Mouse (Mus musculus): ENCODE results near the gene Cltrn.

Gene Cltrn

DNA sequence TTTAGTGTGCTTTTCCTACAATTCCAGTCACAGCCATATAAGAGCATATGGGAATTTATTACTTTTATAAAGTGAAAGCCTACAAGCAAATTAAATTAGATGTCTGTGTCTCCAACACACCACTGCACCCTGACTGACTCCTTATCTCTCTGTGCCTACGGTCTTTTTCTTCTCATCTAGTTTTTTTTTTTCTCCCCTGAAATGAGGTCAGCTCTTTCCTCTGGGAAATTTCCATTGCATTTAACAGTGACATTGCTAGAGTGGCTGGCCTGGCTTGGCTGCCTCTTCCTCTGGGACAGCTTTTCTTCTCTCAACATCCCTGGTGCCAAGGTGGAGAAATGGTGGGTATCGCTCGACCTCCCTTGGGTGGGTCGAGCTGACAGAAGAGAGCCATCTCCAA is at the start of gene Cltrn:
Gene Cltrn, plus strand, starts transcription at position 249 of the 400 bp plus-strand sequence.
- DNase-seq (ENCODE audit: low spot score): no peak

DNA sequence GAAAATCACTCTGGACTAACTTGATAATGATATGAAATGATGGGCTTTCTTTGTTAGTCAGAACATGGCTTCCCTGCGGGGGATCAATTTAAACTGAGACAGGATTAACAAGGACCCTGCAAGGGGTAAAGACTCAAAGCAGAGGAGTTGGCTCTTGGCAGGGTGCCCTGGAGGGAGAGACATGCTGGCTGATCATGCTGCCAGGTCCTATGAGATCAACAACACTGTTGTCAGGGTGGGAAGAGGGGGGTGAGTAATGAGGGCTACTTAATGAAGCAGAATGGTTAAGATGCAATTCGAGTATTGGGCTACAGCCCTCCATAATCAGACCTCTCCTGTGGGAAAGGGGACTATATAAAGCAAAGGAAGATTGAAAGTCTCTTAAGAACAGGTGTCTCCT is 49.7 kb upstream of the Cltrn start:
- no peak for DNase-seq (ENCODE audit: low spot score)

DNA sequence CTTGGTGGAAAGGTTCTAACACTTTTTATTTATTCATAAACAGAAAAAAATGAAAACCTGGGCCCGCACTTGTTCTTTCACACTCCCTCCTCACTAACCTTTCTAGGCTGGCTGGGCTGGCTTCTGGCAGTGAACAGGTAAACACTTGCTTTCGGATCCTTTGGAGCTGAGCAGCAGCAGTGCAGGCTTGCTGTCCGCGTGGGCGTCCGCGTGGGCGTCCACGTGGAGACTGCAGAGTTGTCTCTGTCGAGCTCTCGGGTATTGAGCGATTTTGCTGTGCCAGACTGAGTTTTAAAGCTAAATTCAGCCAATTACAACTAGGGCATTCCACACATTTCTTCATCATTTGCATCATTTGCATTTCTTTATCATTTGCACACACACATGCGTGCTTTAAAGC is 46.6 kb upstream of the Cltrn start:
- DNase-seq (ENCODE audit: low spot score): peak; percentile 27

DNA sequence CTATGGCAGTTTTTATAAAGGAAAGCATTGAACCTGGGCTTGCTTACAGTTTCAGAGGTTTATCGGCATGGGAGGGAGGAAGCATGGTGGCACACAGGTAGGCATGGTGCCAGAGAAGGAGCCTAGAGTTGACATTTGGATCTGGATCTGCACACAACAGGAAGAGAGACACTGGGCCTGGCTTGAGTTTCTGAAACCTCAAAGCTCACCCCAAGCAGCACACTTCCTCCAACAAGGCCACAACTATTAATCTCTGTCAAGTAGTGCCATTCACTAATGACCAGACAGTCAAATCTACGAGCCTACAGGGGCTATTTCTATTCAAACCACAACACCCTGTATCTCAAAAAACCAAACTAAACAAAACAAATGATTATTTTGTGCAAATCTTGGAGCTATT is 41.9 kb upstream of the Cltrn start:
- no peak for DNase-seq (ENCODE audit: low spot score)

DNA sequence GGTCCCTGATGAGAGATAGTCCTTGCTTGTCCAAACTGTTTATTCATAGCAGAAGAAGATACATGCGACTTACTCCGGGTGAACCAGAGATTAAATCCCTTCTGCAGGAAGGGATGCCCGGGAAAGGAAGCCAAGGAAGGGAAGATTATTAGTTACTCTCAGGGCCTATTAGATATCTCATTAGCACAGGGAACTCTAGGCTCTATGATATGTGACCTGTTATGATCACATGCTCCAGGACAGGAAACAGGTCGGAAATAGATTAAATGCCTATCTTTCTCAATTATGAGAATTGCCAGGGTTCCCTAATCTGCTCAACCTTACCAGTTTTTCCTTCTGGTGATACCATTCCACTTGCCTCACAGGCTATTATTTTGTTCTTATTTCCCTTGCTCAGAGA is 32.9 kb upstream of the Cltrn start:
- no peak for DNase-seq (ENCODE audit: low spot score)

DNA sequence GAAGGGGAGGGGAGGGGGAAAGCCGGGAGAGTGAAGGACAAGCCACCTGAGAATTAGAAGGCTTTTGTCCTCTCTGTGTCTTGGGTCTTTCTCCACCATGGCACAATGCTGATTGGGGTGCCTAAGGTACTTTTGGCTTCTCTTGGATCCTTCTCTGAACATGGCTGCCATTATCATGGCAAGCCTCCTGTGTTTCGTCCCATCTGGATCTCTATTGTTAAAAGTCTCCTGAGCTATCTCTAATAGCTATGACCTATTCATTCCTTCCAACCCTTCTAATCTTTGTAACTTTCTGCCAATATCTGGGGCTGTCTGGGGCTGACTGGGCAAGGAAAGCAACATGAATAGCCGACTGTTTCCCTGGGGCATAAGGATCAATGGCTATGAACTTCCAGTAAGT is 30.1 kb upstream of the Cltrn start:
- no peak for DNase-seq (ENCODE audit: low spot score)

DNA sequence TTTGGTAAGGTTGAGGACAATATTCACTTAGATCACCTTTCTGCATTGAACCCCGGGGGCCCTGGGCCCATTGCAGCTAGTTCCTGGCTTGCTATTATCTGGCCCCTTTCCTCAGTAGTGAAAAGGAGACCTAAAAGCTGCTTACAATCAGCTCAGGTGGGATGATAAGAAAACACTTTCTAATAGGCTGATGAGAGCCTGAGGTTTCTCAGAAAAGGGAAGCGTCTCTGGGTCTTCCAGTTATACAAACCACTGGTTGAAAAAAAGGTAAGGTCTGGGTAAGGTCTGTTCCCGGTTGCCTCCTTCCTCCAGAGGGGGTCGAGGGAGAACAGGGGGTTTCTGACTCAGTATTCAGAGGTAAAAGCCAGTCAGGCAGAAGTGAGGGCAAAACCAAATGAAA is 29.6 kb upstream of the Cltrn start:
- no peak for DNase-seq (ENCODE audit: low spot score)

DNA sequence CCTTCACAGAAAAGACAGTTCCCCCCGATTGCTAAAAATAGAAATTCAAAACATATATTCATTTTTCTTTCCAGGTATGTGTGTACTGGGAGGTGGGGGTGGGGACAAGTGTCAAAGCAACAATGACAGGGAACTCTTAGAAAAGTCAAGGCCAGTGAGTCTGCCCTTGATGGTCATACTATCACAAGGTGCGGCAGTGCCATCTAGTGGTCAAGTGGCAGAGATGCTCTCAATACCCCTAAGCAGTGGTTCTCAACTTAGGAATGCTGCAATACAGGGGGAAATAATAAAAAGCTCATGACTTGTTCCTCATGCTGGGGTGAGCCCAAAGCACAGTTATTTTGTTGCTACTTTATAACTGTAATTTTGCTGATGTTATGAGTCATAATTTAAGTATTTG is 22.4 kb upstream of the Cltrn start:
- DNase-seq (ENCODE audit: low spot score): peak; percentile 25

DNA sequence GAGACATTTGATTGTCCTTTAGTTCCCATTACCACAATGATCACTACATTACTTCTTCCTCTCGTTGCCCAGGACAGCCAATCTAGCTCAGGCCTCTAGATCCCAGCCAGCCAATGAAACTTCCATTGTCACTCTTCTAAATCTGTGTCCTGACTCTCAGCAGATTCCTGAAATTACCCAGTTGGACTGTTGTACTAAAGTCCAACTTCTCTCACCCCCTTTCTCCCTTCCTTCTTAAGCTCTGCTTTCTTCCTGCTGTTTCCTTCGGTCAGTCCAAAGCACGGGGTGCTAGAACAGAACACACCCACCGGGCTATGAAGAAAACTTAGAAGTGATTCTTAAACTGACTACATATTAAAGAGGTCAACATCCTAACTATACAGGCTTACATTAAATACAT is 19.7 kb upstream of the Cltrn start:
- no peak for DNase-seq (ENCODE audit: low spot score)

DNA sequence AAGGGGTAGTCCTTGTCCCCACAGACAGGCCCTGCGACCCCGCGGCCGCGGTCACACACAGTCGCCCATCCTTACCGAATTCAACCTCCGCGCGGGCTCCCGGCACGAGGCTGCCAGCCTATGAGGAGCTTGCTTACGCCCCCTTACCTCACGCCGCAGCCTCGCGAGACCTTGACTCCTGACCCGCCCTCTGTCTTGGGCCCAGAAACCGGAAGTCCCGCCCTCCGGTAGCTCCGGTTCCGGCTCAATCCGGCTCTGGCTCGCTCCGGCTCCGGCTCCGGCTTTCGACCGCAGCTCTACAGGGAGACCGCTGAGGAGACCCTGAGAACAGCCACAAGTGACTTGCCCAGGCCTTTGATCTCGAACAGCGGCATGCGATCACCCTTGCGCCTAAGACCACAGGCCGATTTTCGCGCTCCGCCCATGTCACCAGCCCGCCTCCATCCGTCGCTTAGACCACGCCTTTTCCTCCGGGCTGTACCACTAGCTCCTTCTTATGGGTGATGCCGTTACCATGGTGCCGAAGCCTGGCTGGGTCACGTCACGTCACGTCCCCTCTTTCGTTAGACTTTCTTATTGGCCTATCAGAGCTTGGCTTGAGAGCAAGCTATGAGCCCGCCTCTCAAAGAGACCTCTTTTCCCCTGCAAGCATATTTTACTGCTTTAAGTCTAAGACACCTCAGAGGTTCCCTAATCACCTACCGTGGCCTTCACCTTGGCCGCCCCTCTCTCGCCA is 12.4 kb upstream of the Cltrn start, which contains the start of gene Siah1b:
Gene Siah1b, minus strand, starts transcription at position 454 of the 736 bp plus-strand sequence.
- DNase-seq (ENCODE audit: low spot score): peak; percentile 88

DNA sequence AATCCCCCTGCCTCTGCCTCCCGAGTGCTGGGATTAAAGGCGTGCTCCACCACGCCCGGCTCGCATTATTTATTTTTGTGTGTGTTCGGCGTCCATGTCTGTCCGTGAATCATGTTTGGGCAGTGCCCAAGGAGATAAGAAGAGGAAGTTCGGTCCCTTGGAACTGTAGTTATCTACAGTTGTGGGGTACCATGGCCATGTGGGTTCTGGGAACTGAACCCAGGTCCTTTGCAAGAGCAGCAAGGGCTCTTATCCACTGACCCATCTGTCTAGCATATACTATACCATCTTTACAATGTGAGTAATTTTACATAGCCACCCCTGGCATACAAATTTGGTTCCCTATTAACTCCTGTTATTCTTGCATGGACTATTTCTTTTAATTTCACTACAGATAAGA is 6.6 kb upstream of the Cltrn start:
- DNase-seq (ENCODE audit: low spot score): no peak

DNA sequence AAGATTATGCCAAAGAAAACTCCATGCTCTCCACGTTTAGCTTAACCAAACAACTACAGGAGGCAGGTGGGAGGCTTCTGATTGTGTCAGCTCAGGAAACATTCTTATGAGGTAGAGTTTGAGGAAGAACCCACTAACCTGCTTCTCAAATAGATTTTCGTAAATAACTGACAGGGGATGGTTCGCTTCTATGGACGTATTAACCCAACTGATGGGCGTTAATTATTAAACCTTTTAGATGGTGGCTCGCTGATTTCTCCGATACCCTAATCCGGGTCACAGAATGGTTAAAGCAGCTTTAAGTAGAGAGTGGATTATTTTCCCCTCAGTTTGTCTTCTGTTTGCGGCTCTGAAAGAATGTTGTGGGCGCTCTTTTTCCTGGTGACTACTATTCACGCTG is 1.3 kb downstream of the Cltrn start:
- no peak for DNase-seq (ENCODE audit: low spot score)

DNA sequence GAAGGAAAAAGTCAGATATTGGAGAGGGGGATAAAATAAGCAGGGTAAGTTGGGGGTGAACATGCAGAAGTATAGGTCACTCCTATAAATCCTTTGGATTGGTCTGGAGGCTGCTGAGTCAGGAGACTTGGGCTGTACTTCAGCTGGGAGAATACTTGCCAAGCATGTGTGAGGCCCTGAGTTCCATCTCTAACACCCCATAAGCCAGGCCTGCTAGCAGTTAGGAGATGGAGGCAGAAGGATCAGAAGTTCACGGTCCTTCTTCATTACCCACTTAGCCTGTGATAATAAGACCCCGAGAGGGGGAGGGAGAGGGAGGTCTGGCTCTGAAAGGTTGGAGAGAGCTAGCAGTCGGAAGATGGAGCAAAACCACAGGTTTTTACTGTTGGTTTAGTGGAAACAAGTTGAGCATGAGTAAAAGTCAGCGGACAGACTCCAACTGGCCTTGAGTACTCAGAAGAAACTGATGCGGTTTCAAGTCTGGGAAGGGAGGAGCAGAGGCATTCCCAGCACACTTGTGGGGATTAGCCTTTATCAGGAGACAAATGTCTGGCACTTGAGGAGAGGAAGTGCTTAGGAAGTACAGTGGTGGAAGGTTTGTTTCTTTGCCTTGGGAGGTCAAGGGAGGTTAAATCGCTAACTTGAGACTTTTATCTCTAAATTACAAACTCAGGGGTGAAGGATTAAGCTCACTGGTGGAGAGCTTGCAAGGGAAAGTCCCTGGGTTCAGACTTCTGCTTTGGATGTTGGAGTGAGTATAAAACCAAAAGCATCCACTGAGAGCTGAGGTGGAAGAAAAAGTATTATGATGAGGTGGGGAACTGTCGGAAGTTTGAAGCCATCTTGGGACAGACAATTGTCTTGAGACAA is 3.9 kb downstream of the Cltrn start:
- DNase-seq (ENCODE audit: low spot score): no peak

DNA sequence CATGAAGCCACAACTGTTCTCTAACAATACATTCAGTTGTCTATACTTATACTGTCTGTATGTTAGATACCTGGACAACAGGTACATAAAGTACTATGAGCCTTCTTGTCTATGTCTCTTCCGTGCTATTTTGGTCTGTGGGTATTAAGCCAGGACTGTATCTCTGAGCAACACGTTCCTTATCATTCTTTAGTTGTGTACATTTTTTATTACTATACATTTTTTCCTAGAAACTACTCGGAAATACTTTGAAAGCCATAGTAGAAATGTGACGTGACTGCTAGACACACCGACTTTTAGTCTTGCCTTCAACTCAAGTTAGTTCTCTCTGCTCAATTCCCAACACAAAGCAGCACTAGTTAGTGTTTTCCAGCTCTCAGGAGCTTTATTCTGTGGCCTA is 4.8 kb downstream of the Cltrn start:
- no peak for DNase-seq (ENCODE audit: low spot score)

DNA sequence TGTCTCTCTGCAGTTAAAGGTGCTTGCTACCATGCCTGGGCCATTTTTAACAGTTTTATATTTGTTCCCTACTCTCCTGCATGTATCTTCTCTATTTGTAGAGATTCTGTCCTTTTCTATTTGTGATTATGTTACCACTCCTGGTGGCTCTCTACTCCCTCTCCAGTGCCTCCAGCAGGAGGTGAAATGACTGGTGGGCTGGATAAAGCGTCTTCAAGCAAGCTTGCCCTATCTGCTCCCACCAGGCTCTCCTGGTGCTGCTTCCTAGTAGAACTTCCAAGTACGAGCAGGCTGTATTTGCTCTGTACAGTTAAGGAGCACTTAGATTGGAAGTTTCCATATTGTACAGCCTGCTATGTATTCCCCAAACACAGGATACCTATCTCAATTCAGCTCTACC is 7.2 kb downstream of the Cltrn start:
- no peak for DNase-seq (ENCODE audit: low spot score)

DNA sequence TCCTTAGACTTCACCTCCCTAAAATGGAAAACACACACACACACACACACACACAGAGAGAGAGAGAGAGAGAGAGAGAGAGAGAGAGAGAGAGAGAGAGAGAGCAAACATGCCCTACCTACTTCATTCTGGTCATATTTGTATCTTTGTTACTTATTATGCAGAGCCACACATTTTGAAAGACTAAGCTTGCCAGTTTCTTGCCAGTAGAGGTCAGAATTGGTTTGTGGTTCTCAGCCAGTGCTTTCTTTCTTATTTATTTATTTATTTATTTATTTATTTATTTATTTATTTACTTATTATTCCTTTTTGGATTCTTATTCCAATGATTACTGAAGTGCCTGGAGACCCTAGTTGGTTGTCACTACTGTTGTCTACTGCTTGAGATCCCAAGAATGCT is 12.9 kb downstream of the Cltrn start:
- DNase-seq (ENCODE audit: low spot score): no peak

DNA sequence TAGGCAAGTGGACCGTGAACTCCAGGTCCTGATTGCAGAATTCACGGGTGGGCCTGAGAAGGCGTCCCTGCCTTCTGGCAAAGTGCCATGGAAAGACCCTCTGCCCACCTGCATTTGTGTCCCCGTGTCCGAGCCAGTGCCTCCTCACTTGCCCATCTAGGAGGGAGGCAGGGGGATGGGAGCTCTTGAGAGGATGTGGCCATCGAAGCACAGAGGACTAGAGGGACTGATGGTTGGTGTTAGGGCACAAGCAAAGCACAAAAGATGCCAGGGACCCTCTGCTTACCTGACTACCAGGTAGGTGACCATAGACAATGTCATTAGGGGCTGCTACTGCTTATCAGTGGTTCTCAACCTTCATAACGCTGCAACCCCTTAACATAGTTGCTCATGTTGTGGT is 13.6 kb downstream of the Cltrn start:
- DNase-seq (ENCODE audit: low spot score): no peak

DNA sequence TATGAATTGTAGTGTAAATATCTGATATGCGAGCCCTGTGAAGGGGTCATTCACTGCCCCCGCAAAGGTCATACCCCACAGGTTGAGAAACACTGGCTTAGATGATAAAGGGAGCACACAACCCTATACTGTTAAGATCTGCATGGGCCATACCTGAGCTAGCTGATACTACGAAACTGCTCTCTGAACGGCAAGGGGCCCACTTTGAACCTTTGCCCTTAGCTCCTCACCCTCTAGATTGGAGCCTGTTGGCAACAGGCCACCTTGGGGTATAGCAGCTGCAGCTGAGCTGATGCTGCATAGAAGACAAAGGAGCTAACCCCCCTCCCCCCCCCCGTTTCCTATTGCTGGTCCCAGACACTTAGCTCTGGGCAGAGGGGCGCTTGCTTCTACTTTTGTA is 14.0 kb downstream of the Cltrn start:
- no peak for DNase-seq (ENCODE audit: low spot score)

DNA sequence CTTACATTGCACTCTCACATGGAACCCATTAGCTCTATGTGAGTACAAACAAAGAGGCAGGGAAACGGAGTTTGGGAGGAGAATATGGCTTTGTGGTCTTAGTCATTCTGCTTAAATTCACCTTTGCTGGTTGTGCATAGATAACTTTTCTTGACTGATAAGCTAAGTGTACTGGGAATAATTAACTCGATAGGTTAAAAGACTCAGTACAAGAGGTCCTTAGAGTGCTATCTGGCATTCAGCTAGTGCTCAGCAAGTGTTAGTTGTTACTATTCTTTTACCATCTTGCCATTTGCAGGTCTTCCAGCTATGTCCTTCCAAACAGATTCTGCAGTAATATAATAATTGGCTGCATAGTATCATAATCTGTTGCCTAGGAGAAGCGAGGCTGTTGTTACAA is 22.5 kb downstream of the Cltrn start:
- DNase-seq (ENCODE audit: low spot score): no peak

DNA sequence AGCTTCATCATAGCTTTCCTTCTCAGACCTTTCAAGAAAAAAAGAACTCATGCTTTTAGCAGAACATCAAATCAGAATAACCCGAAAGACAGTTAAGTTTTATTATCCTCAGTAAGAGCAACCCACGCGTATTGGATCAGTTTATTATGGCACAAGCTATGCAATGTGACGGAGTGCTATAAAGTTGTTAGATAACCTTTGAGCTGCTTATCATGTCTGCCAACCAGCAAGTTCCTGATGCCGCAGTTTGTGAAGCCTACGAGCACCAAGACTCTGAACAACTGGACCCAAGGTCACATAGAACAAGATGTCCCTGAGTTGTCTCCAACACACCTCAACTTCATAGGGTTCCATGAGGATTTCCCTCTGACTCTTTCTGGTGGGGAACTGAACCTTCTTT is 25.1 kb downstream of the Cltrn start:
- no peak for DNase-seq (ENCODE audit: low spot score)

DNA sequence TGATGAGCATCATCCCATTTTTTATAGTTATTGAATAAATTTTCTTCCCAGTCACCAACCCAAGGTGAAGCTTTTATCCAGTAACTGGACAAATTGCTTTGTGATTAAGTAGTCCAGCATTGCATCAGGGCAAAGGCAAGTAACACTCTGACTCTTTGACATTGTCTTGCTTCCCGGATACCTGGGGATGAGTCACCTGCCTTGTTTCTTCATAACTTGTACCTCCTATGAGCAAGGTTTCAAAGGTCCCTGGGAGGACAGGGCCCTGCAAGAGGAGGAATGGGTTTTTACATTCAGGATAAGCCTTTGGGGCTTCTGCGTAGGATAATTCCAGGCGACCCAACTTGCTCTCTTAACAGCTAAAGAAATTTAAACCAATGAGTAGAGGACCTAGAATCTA is 35.3 kb downstream of the Cltrn start:
- DNase-seq (ENCODE audit: low spot score): no peak

DNA sequence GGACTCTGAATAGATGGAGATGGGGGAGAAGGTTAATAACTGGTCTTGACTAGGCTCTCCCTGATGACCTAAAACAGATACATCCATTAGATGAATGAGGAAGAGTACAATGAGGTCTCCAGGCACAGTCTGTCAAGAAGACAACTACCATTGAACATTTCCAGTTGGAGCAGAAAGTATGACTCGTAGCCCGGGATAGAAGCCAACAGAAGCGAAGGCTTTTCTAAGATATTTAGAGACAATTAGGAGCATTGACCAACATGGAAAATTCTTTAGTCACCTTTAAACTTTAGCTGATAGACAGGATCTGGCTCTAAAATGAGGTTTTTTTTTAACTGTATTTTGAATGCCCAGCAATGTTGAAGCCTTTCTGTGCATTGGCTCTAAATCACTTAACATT is 44.9 kb downstream of the Cltrn start:
- DNase-seq (ENCODE audit: low spot score): no peak

DNA sequence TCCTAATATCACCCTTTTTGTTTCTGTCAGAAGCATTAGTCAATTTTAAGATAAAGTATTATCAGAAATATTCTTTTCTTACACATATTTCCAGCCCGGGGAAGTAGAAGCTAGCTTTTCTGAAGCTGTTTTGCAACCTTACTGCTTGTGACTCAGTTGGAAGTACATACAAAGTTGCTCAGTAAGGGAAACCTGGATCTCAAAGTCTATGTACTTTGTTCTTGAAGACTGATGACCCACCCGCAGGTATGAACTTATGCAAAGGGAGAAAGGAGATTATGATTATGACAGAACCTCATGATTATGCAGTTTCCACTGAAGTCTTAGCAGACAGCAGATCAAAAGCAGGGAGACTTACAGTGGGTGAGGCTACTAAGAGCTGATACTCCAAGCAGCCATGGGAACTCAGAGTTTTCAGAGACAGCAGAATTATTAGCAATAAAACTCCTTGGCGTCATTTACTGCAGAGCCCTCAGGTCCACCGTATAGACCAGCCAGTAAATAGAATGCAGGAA is 46.7 kb downstream of the Cltrn start:
- no peak for DNase-seq (ENCODE audit: low spot score)

All from left cerebral cortex, adult 11 months (tissue).